Mouse (Mus musculus) liver, postnatal 0 days (tissue): ENCODE data around the gene Hist1h2bh. TPM values are rescaled to one million over a fixed set of nuclear protein-coding genes. Genes with fewer than 3 reads are reported as not detected.
A peak's percentile ranks its signal among the peaks of the same experiment; 100 is the strongest.
"Not testable (repeated sequence)": the region's sequence is repeated elsewhere in the genome, so short reads cannot be mapped to it uniquely, and the experiment has no call there.

Experiments
- ATAC-seq: fragments of 200-750 bp; cut with Nextera tagmentation; 2 replicates; pipeline ENCODE4 v1.8.0; 2017; ENCODE audit warnings: mild to moderate bottlenecking, moderate library complexity
- DNase-seq: peaks from one replicate; pipeline ENCODE4 v3.0.0-alpha.2; 2016
- H3K27ac ChIP-seq: fragments of 300-500 bp; sonication (generic); 2 replicates; pipeline ENCODE4 v1.5.1; 2014; ENCODE audit warnings: antibody characterized with exemption, moderate library complexity, mild to moderate bottlenecking, low read depth
- H3K27me3 ChIP-seq: fragments of 300-500 bp; sonication (generic); 2 replicates; pipeline ENCODE4 v1.6.1; 2014; ENCODE audit warnings: low read length, control low read depth, mixed read lengths; ENCODE audit not compliant: insufficient read depth
- H3K36me3 ChIP-seq: fragments of 300-500 bp; sonication (generic); replicated peaks from 2 replicates; pipeline ENCODE4 v1.6.1; 2014; ENCODE audit warnings: mild to moderate bottlenecking, control low read depth, low read length, moderate library complexity, mixed read lengths; ENCODE audit not compliant: insufficient read depth
- H3K4me1 ChIP-seq: fragments of 300-500 bp; sonication (generic); 2 replicates; pipeline ENCODE4 v1.6.1; 2014; ENCODE audit warnings: antibody characterized with exemption, mild to moderate bottlenecking, control low read depth; ENCODE audit not compliant: insufficient read depth
- H3K4me2 ChIP-seq: fragments of 300-500 bp; sonication (generic); 2 replicates; pipeline ENCODE4 v1.6.1; 2014; ENCODE audit warnings: low read depth, mild to moderate bottlenecking, low read length, moderate library complexity, mixed read lengths
- H3K4me3 ChIP-seq: fragments of 300-500 bp; sonication (generic); 2 replicates; pipeline ENCODE4 v1.5.1; 2014; ENCODE audit warnings: low read depth, low read length
- H3K9ac ChIP-seq: fragments of 300-500 bp; sonication (generic); replicated peaks from 2 replicates; pipeline ENCODE4 v1.6.1; 2014; ENCODE audit warnings: mild to moderate bottlenecking, moderate library complexity
- H3K9me3 ChIP-seq: fragments of 300-500 bp; sonication (generic); 2 replicates; pipeline ENCODE4 v1.6.1; 2016; ENCODE audit warnings: mild to moderate bottlenecking, control low read depth, low read length, mixed read lengths
- CTCF ChIP-seq: sonication (generic); IDR thresholded peaks from 2 replicates; pipeline ENCODE4 v1.5.1; 2016; ENCODE audit warnings: antibody characterized with exemption, low read depth
- EP300 ChIP-seq: IDR thresholded peaks from 2 replicates; pipeline ENCODE4 v1.6.1; 2016; ENCODE audit warnings: antibody characterized with exemption, low read depth, mild to moderate bottlenecking
- WGBS: fragments of 180-500 bp; shearing (Covaris S2); extraction: QIAGEN DNeasy Blood & Tissue Kit; methylation state at CpG from one replicate; pipeline ENCODE4 v1.1.7; 2014; ENCODE audit not compliant: insufficient replicate concordance; 5-methylcytosine and 5-hydroxymethylcytosine counted together
- polyA plus RNA-seq: library from polyadenylated mRNA; unstranded; fragments of >200 nt; fragmentation: Nextera tagmentation; extraction: Ambion mirVana; gene quantifications from 2 replicates; pipeline ENCODE4 v1.2.1, GENCODE M21; 2015

Gene Hist1h2bh
- polyA plus RNA-seq, result 0.58 and 0.64 TPM in 2 replicates

DNA sequence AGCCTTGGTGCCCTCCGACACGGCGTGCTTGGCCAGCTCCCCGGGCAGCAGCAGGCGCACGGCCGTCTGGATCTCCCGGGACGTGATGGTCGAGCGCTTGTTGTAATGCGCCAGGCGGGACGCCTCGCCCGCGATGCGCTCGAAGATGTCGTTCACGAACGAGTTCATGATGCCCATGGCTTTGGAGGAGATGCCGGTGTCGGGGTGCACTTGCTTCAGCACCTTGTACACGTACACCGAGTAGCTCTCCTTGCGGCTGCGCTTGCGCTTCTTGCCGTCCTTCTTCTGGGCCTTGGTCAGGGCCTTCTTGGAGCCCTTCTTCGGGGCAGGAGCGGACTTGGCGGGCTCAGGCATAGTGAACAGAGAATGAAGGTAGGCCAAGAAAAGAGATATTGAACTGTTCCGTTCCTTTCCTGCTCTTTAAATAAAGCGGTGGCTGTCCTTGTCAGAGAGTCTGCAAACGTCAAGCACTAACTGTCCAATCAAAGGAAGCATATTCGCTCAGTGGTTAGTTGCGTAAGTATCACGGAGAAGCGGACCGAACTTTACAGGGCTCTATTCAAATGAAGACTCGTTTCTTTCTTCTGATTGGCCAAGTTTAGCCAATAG lies at the start of gene Hist1h2bh:
Gene Hist1h2bh, minus strand, starts transcription at position 394 of the 609 bp plus-strand sequence.
- Histone ChIP-seq H3K4me3 (peak within 1 kb of the TSS; percentile 50), H3K9ac (peak within 1 kb of the TSS; percentile 81), H3K27ac (peak within 1 kb of the TSS; percentile 93), H3K4me2 (peak within 1 kb of the TSS; percentile 77)
- WGBS, result 2% methylated on average over 28 of the region's 42 CpGs
- H3K36me3 ChIP-seq, H3K4me1 ChIP-seq, H3K27me3 ChIP-seq, H3K9me3 ChIP-seq: not testable (repeated sequence)
- peak; percentile 76 for DNase-seq
- peak; percentile 21 for TF ChIP-seq EP300
- ATAC-seq, result peak; percentile 88

DNA sequence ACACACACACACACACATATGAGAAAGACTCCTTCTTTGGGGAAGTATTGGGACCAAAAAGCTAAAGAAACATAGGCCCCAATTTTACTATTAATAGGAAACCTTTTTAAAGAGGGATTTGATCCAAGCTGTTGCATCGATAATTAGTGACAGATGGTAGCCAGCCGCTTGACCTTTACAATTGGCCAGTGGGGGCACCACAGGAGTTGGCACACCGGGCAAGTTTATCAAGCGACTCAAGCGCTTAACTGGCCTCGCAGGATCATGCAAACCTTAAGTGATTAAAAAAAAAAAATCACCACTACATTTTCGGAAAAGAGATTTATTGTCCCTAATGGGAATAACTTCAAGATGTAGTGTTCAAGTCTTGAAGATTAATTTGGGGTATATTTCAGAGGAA lies 49.4 kb upstream of the Hist1h2bh start:
- Histone ChIP-seq H3K27ac (peak overlapping the region; percentile 78), H3K9me3 (no peaks in the 10 kb centered on the region), H3K4me2 (no peak overlapping the region), H3K4me3 (no peak overlapping the region), H3K36me3 (no peaks in the 10 kb centered on the region), H3K9ac (no peak overlapping the region), H3K27me3 (no peaks in the 10 kb centered on the region), H3K4me1 (peaks cover 35% of the 10 kb centered on the region)
- no peak for TF ChIP-seq CTCF
- TF ChIP-seq EP300, result no peak
- ATAC-seq, result no peak
- no peak for DNase-seq
- WGBS, result 75% methylated on average over 7 of the region's 7 CpGs

DNA sequence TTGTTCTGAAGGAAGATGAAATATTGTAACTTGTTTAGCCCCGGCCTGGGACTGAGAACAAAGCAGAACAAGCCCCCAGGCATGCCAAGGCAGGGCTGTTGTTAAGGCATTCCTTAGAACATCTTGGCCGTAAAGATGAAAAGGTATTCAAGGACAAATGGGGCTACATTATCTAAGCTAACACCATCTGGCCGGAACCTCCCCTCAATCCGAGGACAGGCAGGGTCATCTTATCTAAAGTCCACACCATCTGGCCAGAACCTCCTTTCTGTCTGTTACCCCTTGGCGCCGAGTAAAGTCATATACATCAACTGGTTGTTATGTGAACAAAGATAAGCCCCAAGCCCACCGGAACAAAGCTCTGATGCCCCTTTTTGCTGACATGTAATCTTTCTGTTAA lies 48.7 kb upstream of the Hist1h2bh start:
- not testable (repeated sequence) for H3K9ac ChIP-seq, H3K9me3 ChIP-seq, DNase-seq, H3K27ac ChIP-seq, H3K4me3 ChIP-seq, H3K4me2 ChIP-seq, H3K36me3 ChIP-seq, ATAC-seq, H3K27me3 ChIP-seq
- peaks cover 33% of the 10 kb centered on the region for H3K4me1 ChIP-seq
- 65% methylated on average over 7 of the region's 7 CpGs for WGBS

DNA sequence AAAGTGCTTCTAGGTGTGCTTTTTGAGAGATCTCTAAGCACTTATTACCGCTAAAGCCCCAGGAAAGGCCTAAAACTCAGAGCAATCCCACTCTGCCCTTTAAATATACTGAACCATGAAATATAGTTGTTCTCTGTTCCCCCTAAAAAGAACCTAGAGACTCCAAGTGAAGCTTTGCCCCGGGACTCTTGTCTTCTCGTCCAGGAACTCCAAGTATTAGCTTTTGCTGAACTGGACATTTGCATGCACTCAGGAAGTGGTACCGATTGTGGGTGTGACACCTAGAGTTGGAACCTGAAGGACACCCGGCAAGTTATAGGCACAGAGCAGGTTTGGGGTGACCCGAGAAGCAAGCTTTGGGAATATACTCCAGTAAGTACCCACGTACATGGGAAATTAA lies 48.0 kb upstream of the Hist1h2bh start:
- no peak for TF ChIP-seq EP300
- no peak for TF ChIP-seq CTCF
- H3K27me3 ChIP-seq, result no peaks in the 10 kb centered on the region
- 86% methylated on average over 7 of the region's 7 CpGs for WGBS
- no peaks in the 10 kb centered on the region for H3K36me3 ChIP-seq
- H3K4me3 ChIP-seq, result no peak overlapping the region
- H3K9ac ChIP-seq, result no peak overlapping the region
- H3K9me3 ChIP-seq, result no peaks in the 10 kb centered on the region
- H3K27ac ChIP-seq, result no peak overlapping the region
- H3K4me1 ChIP-seq, result peaks cover 35% of the 10 kb centered on the region
- ATAC-seq, result no peak
- DNase-seq, result no peak
- no peak overlapping the region for H3K4me2 ChIP-seq

DNA sequence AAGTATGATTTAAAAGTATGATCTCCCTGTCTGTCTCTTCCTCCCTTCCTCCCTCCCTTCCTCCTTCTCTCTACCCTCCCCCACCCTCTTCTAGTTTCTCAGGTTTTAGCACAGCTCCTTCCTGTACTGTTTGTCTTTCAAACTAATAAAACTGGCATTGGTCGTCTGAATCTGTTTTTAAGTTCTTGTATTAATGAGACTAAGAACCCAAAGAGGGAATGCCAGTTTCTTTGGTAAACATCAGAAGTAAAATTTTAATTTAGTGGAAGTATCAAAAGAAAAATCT lies 43.7 kb upstream of the Hist1h2bh start:
- Histone ChIP-seq H3K4me3 (peak overlapping the region; percentile 59), H3K4me1 (peaks cover 26% of the 10 kb centered on the region), H3K9ac (peak overlapping the region; percentile 69), H3K4me2 (peak overlapping the region; percentile 86), H3K27ac (peak overlapping the region; percentile 97), H3K36me3 (no peaks in the 10 kb centered on the region), H3K9me3 (no peaks in the 10 kb centered on the region), H3K27me3 (no peaks in the 10 kb centered on the region)
- 5% methylated on average over 1 of the region's 1 CpGs for WGBS
- no peak for TF ChIP-seq CTCF
- TF ChIP-seq EP300, result no peak
- DNase-seq, result peak; percentile 11
- ATAC-seq, result no peak

DNA sequence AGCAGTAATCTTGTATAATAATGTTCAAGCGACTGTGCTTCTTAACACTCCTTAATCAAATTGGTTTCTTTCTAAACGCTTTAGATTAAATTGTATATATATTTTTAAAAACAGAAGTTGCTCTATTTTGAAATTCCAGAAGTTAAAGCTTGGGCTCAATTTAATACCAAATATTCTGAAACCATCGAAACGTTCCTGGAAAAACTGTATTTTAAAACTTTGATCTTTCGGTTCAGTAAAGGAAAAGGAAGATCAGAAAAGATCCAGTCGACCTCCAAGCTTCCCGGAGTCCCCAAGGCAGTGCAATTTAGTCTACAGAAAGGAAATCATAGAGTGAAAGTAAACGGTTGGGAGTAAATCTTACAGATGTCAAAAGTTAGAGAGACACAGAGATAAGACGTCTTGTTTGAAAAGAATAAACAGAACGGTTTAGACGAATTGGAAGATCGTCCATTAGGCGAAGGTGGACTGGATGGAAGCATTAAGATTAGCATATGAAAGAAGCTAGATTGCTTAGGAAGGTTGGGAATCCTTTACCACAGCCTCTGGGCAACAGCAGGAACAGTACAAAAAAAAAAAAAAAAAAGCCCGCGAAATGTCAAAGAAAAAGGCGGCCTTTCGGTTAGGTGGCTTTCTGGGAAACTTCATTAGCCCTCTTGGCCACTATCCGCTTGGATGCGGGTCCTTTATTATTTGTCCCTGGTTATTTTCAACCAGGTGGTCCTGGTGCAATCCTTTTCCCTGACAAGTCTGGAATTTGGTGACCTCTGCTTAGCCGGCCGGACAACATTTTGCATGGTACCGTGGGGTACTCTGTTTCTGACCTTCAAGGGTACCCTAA lies 43.1 kb upstream of the Hist1h2bh start:
- Histone ChIP-seq H3K36me3 (no peaks in the 10 kb centered on the region), H3K9me3 (no peaks in the 10 kb centered on the region), H3K27ac (peak overlapping the region; percentile 97), H3K4me2 (peak overlapping the region; percentile 86), H3K9ac (peak overlapping the region; percentile 69), H3K27me3 (no peaks in the 10 kb centered on the region), H3K4me3 (peak overlapping the region; percentile 59), H3K4me1 (peaks cover 26% of the 10 kb centered on the region)
- 0 out of 2 replicates have a peak, but pooled peaks have one; percentile 33 for TF ChIP-seq EP300
- TF ChIP-seq CTCF, result no peak
- DNase-seq, result no peak
- 3% methylated on average over 22 of the region's 22 CpGs for WGBS
- no peak for ATAC-seq
